Mouse (Mus musculus) cerebellum, adult (tissue): ENCODE data around the gene Qars.

ENCODE experiments used
- ATAC-seq: cut with Nextera tagmentation; 2 replicates; pipeline ENCODE4 v1.9.2; 2017; ENCODE audit warnings: mild to moderate bottlenecking, moderate library complexity, mixed read lengths; ENCODE audit not compliant: insufficient number of reproducible peaks, low FRiP score, low TSS enrichment

Qars gene

DNA sequence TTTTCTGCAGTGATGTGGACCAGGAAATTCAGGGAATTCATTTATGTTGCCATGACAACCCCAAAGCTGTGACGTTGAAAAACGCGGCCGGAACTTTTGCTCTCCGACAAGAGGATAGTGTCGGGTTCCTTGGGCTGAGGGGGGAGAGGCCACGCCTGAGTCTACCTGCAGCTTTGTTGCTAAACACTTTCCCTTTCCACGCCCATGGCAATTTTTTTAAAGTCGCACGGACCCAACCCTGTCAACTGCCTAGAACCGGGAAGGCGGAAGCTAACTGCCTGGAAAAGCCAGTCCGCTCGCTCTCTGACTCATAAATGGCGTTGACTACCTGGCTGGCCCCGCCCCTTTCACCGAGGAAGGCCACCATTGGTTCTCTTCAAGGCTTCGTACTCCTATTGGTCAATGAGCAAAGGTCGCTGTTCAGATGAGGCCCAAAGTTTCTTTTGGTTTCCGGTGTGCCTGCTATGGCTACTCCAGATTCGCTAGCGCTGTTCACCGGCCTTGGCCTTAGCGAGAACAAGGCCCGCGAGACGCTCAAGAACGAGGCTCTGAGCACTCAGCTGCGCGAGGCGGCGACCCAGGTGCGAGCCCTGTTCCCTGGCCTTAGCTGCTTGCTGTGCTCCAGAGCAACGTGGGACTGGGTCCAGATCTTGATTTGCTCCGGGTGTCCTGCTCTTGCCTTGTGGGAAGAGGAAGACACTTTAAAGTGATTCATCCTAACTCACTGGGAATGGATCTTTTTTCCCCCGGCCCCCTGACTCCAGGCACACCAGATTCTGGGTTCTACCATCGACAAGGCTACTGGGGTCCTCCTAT, at the start of gene Qars:
TSS of gene Qars (plus strand) at position 88 of the 816 bp plus-strand sequence.
- ATAC-seq: peak; percentile 97

DNA sequence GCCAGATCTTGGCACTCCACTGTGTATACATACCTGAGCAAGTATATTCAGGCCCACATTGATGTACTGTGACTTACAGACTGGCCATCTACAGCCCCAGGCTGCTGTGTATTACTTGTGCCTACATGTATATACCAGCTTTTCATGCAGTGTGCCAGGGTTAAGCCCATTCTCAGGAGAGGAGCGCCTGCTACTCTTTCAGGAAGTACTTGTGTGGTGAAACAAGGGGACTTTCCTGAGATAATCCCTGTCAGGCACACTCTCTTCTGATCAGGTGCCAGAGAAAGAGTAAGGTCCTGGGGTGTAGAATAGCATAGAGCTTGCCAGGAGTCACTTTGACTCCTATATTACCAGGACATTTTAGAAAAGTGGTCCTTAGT, 47.6 kb upstream of the Qars start:
- ATAC-seq: no peak

DNA sequence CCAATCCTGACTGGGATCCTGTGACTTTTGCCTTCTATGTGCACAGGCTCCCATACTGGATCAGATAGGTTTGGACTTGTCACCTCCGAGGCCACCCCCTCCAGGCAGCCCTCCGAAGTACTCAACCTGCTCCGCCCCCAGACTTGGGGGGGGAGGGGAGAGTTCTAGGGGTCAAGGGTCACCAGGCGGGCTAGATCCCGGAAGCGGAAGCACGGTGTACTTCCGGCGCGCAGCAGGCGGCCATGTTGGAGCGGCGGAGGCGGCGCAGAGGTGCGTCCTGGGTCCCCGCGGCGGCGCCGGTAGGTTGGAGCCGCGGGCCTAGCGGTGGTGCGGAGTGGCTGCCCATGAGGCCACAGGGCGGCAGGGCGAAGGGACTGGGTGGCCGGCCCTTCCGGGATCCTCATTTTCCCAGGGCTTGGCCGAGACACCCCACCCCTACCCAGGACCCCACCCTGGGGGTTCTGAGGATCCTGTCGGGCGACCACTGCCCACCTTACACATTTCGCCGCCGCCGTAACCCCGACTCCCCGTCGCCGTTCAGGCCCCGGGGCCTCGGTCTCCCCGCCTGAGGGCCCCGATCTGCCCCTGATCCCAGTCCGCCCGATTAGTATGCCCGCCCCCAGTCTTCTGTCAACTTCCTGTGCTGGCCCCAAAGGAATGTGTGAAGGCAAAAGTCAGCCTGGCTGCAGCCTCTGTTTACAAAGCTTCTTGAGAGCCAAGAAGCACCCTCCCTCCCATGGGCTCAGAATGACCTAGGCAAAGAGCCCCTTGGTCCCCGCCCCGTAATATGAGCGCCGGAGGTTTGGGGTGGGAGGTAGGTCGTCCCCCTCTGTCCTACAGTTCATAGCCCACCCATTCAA, 47.0 kb upstream of the Qars start, which contains the start of gene Ccdc71:
TSS of gene Ccdc71 (plus strand) at position 209 of the 860 bp plus-strand sequence.
- peak; percentile 59; the same call in 1 of the 2 replicates for ATAC-seq

DNA sequence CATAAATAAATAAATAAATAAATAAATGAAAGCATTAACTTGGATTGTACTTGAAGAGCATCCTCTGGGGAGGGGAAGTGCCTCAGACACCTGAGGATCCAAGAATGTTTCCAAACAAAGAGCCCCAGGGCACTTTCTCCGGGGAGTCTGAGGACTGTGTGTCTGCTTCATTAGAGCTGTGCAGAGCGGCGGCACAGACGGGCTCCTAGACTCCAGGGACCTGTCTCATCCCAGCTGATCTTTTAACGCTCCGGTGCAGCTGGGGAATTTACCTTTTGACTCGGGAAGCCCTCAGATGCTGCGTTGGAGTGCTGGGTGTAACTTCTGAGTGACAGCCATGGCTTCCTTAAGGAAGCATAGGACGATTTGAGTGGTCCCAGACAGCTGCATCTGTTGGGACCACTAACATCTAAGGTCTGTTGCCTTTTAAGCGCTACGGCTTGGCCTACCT, 46.3 kb upstream of the Qars start, which contains the start of gene Klhdc8b:
TSS of gene Klhdc8b (minus strand) at position 401 of the 451 bp plus-strand sequence.
- no peak for ATAC-seq

DNA sequence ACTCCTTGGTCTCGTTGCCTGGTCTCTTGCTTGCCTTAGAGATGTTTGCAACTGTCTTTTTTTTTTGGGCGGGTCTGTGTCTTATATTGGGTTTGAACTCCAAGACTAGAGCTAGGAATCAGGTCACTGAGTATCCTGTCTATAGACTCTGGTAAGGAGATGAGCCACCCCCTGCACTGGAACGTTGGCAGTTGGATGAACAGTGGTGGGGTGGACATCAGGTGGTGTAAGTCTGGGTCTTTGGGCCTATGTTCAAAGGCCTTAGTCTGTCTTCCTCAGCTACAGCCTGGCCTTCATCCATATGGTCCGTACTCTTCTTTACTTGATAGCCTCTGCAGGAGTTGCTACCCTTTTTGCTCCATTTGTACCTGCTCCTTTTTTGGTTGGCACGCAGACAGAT, 45.8 kb upstream of the Qars start:
- no peak for ATAC-seq

DNA sequence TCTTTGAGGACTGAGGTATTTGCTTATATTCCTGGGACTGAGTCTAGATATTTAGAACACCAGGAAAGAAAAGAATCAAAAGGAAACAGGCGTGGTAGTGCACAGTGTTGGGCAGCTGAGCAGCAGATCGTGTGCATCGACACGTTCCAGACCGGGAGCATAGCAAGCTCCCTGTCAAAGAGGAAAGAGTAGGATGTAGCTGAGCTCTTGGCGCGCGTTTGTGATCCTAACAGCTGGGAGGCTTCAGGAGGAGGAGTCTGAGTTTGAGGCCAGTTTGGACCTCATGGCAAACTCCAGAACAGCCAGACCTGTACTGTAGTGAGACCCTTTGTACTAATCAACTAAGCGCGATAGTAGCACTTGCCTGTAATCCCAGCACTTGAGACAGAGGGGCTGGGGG, 45.3 kb upstream of the Qars start:
- ATAC-seq: no peak

DNA sequence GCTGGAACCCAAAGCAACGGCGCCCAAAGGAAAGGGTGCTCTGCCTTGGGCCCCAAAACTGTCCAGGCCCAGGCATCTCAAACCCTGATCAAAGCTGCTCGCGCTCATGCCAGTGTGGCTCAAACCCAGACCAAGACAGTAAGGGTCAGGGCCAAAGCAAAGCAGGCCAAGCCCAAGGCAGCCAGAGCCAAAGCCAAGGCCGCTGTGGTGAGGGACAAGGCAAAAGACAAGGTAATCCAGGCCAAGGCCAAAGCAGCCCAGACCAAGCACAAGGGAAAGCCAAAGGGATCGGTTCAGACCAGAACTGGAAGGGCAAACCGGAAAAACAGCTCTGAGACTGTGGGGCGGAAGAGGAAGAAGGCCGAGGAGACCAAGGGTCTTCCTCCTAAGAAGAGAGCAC, 43.8 kb upstream of the Qars start:
- ATAC-seq: no peak

DNA sequence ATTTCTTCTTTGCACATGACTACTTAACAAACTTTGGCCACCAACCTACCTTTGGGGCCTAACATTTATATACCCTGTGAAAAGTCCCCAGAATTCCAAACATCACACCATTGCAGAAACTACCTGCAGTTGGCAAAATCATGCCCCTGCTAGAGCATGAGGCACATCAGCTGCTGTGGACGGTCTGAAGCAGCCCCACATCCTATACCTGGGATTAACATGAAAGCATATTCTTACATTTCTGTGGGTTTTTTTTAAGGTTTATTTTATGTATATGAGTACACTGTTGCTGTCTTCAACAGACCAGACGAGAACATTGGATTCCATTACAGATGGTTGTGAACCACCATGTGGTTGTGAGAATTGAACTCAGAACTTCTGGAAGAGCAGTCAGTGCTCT, 41.3 kb upstream of the Qars start:
- no peak for ATAC-seq

DNA sequence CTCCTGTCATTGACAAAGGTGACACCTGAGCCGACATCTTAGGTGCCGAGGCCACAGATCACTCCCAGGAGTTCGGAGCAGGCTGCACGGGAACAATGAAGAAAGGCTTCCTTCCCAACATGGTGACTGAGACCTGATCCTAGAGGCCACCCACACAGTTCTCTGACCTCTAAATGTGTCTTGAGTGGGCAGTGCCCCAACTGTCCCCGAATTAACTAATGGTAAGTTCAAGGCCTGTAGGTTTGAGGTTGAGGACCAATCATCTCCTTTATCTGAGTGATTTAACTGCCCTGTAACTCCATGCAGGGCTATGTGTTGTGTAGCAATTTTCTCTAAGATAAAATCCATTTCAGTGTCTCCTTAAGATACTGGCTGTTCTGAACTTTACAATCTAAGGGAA, 38.1 kb upstream of the Qars start:
- ATAC-seq: no peak

DNA sequence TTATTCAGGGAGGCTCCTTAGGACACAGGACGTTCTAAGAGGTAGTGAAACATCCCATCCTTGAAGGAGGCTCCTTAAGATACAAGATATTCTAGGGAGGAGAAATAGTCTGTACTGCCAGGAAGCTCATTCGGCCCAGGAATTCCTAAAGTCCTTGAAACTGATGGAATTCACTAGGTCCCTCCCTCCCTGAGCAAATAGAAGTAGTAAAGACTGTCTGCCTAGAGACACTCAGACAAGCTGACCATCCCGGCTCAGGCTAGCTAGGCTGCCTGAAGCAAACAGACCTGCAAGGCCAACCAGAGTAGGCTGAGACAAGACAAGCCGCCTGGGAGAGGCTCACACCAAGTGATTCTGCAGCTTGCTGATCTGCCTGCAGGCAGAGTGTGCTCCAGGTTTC, 37.7 kb upstream of the Qars start:
- no peak for ATAC-seq

DNA sequence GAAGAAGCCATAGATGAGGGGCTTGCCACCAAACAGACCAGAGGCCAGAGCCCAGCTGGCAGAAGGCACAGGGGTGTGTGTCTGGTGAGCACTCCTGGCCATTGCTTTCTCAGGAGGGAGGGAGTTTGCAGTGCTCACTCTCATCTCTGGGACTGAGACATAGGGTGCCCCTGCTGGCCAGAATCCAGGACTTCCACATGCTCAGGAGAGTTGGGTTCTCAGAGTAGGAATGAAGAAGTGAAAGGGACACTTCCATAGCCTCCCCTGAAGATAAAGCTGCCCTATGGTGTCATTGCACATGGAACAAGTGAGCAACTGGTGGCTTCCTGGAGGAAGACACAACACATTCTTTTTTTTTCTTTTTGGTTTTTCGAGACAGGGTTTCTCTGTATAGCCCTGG, 33.0 kb upstream of the Qars start:
- ATAC-seq: no peak

DNA sequence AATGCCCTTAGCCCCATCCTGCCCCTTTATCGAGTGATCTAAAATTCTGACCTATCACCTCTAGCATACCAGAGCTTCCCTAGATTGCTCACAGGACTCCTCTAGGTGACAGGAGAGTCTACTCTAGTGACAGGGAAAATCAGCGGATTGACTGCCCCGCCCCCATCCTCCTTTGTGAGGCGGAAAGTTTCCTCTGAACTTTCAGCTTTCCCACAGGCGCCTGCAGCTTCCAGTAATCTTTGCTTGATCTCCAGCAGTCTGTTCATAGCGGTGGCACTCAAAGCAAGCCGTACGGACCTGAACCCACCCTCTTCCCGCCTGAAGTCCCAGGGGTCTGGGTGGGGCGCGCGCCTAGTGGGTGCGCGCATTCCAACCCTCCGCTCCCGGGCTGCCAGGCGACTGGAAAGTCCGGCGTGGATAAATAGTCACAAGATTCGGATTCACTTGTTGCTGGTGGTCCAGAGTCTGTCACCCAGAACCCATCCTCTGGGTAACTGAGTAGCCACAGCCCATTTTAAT, 28.8 kb upstream of the Qars start:
- ATAC-seq: no peak

DNA sequence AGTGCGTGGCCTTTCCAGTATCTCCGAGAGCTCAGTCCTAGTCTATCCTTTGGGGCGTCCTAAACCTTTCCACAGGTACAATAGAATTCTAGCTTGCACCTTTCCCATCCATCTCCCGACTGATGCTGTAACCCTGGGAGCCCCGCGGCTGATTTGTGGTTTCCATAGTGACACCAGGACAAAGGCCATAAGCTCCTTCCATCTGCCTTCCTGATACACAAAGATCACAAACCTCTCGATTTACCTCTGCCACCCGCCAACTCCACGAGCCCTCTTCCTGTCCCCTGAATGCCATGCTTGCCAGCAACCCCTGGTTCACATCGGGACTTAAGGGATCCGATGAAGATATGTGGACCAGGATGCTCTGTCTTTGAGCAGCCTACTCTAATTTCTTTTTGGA, 28.3 kb upstream of the Qars start:
- ATAC-seq: no peak

DNA sequence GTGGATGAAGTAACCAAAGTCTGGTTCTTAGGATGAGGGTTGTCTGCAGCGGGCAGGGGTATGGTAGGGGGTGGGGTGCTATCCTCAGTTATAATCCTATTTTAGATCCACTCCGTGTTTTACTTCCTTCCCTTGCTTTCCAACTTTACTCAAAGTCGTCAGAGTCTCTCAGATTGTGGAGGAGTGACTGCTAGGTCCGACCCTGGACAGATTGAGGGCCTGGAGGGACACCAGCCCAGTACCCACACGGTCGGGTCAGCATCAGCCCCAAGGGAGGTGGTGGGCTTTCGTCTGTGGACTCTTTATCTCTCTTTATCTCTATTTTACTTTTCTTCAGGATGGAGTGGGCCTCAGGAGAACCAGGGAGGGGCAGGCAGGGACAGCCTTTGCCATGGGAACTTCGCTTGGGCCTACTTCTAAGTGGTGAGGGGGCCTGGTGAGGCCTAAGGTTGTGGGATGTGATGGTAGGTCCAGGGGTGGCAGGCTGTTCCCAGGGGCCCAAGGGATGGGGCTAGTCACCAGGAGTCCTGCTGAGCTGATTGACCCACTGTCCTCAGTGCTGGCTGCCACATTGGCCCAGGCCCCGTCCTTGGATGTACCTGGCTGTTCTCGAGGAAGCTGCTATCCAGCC, 27.7 kb upstream of the Qars start, which contains the start of gene Lamb2:
TSS of gene Lamb2 (plus strand) at position 16 of the 631 bp plus-strand sequence.
- no peak for ATAC-seq

DNA sequence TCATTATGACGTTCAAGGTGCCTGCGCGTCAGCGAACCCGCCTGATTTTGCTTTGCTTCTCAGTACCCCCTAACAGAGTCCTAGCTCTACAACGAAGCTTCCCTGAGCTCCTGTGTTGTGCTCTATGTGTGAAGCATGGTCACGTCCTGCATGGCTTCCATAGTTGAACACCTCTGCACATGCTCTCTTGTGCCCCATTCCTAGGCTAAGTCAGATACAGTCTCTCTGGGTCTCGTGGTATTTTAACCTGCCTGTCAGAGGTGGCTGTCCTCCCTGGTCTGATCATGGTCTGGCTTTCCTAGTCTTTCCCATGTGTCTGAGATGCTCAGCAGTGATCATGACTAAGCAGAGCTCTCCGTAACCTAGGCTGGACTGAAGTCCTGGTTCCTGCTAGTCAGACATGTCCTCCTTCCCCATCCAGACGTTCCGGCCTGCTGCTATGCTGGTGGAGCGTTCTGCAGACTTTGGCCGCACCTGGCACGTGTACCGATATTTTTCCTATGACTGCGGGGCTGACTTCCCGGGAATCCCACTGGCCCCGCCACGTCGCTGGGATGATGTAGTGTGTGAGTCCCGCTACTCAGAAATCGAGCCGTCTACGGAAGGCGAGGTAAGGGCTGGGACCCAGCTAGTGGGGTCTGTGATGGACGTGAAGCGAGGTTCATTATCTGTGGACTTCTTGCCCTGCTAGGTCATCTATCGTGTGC, 26.5 kb upstream of the Qars start:
- ATAC-seq: no peak

DNA sequence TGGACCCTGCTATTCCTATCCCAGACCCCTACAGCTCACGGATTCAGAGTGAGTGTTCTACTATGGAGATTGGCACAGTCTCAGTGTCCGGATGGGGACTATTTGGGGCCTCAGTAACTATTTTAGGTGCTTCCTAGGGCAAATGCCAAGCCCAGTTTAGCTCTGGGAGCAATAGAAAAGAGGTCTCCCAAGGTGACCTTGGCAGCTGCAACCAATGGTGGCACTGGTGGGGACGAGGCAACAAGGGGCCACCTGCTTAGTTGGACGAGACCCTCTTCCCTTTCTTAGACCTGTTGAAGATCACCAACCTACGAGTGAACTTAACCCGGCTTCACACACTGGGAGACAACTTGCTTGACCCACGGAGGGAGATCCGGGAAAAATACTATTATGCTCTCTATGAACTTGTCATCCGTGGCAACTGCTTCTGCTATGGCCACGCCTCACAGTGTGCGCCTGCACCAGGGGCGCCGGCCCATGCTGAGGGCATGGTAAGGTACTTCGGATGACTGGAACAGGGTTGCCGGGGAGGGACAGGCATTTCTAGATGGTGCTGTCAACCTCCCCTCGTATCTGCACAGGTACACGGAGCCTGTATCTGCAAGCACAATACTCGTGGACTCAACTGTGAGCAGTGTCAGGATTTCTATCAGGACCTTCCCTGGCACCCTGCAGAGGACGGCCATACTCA, 25.8 kb upstream of the Qars start:
- ATAC-seq: no peak

DNA sequence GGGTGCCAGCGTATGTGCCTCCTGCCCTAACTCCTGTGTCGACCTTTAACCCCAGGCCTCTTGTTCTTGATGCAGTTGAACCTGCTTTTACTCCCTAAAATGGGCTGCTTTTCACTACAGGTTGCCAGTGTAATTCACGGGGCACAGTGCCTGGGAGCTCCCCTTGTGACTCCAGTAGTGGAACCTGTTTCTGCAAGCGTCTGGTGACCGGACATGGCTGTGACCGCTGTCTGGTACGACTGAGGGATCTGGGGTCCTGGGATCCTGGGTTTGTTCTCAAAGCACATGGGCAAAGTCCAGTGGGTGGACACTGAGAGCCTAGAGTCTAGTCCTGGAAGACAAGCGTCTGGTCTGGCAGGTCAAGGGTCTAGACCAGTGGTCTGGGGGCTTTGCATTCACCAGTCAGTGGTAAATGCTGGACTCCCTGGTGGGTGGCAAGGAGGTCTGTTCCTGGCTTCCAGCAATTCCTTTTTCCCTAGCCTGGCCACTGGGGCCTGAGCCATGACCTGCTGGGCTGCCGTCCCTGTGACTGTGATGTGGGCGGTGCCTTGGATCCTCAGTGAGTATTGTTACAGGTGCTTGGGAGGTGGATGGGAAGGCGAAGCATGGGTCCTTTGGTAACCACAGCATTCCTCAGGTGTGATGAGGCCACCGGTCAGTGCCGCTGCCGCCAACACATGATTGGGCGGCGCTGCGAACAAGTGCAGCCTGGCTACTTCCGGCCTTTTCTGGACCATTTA, 24.3 kb upstream of the Qars start:
- ATAC-seq: no peak

DNA sequence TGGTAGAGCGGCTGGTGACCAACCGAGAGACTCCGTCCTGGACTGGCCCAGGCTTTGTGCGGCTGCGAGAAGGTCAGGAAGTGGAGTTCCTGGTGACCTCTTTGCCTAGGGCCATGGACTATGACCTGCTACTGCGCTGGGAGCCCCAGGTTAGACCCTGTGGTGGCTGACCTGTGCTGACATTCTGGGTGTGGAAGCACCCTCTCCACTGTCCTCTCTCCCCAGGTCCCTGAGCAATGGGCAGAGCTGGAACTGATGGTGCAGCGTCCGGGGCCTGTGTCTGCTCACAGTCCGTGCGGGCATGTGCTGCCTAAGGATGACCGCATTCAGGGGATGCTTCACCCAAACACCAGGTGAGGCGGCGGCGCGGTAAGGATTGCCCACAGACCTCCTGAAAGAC, 23.5 kb upstream of the Qars start:
- no peak for ATAC-seq
